Mouse (Mus musculus) kidney, adult 2 months (tissue): Measurements from ENCODE around the gene Tekt5.

ENCODE experiments used
- CTCF ChIP-seq: fragments of 200-500 bp; conservative IDR thresholded peaks from 2 replicates; pipeline ENCODE4 v1.5.1; 2011; ENCODE audit warnings: low read depth, mild to moderate bottlenecking, control low read depth, low read length, moderate library complexity, mixed read lengths; ENCODE audit not compliant: insufficient read depth, insufficient read length
- POLR2A ChIP-seq: fragments of 200-500 bp; IDR thresholded peaks from one replicate; pipeline ENCODE4 v1.6.1; 2011; ENCODE audit warnings: low read depth, low read length, control low read depth

DNA sequence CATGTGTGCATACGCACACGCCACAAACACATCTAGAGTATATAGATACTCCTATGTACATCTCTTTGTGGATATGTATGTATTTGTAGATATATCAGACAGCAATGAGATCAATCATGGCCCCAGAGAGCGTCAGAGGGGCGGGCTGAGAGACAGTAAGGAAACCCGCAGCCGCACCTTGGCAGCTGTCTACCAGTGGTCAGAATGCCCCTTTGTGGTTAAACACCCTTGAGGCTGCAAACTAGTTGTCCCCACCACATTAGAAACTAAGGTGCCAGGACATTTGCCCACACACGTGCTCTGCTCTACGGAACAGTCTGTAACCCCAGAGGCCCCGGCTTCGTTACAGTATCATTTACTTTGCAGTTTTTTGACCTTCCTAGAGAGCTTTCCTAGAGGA is 55.4 kb downstream of the Tekt5 start:
- no peak for TF ChIP-seq CTCF
- no peak for TF ChIP-seq POLR2A
